ENCODE assay signal across 8 mouse cellular contexts in genomic region chr4:89128080-89128936, GRCm38 (mm10). TPM values are rescaled to one million over a fixed set of nuclear protein-coding genes. Genes with fewer than 3 reads are reported as not detected.
A peak's percentile ranks its signal among the peaks of the same experiment; 100 is the strongest.
DNase-seq lines count a peak whose midpoint lies in the region; ATAC-seq lines count a peak whose summit lies in the region.

No protein-coding gene starts in this region.

- H3K27me3 ChIP-seq in hindbrain, embryonic 12.5 days = no peaks in the 10 kb centered on the region
- H3K27me3 ChIP-seq in limb, embryonic 13.5 days = no peaks in the 10 kb centered on the region
- peaks cover 4% of the 10 kb centered on the region; the same call in 1 of the 2 replicates for H3K27me3 ChIP-seq in midbrain, embryonic 13.5 days

- no peak overlapping the region for H3K9ac ChIP-seq in hindbrain, embryonic 12.5 days
- no peak overlapping the region; the same call in 1 of the 2 replicates for H3K9ac ChIP-seq in limb, embryonic 13.5 days
- H3K9ac ChIP-seq in midbrain, embryonic 13.5 days (replicated peaks) = no peak overlapping the region

- no peaks in the 10 kb centered on the region for H3K36me3 ChIP-seq in hindbrain, embryonic 12.5 days
- H3K36me3 ChIP-seq in limb, embryonic 13.5 days = no peaks in the 10 kb centered on the region
- no peaks in the 10 kb centered on the region for H3K36me3 ChIP-seq in midbrain, embryonic 13.5 days

- peak; percentile 67 for ATAC-seq in hindbrain, embryonic 12.5 days (ENCODE audit: low FRiP score)
- peak; percentile 66 for ATAC-seq in limb, embryonic 13.5 days (ENCODE audit: low FRiP score, low read depth)
- 0 out of 2 replicates have a peak, but pooled peaks have one; percentile 43 for ATAC-seq in midbrain, embryonic 13.5 days

- no peak overlapping the region for H3K4me3 ChIP-seq in hindbrain, embryonic 12.5 days
- no peak overlapping the region for H3K4me3 ChIP-seq in limb, embryonic 13.5 days
- no peak overlapping the region for H3K4me3 ChIP-seq in midbrain, embryonic 13.5 days (replicated peaks)

- H3K4me1 ChIP-seq in hindbrain, embryonic 12.5 days = no peaks in the 10 kb centered on the region
- peaks cover 5% of the 10 kb centered on the region; the same call in 1 of the 2 replicates for H3K4me1 ChIP-seq in limb, embryonic 13.5 days
- H3K4me1 ChIP-seq in midbrain, embryonic 13.5 days (replicated peaks) = no peaks in the 10 kb centered on the region

- no peaks in the 10 kb centered on the region for H3K9me3 ChIP-seq in hindbrain, embryonic 12.5 days (replicated peaks)
- H3K9me3 ChIP-seq in limb, embryonic 13.5 days = no peaks in the 10 kb centered on the region
- no peaks in the 10 kb centered on the region for H3K9me3 ChIP-seq in midbrain, embryonic 13.5 days

- DNase-seq in left cerebral cortex, adult 18-20 months (ENCODE audit: low spot score in 2 of 2) = peak; percentile 9 to 31
- DNase-seq in left cerebral cortex, adult 11 months (ENCODE audit: low spot score) = no peak
- DNase-seq in WW6 (ENCODE audit: low read depth, low spot score) = peak; percentile 56
- DNase-seq in fibroblast of lung, adult 2 months (ENCODE audit: low read depth) = peak; percentile 80
- no peak for DNase-seq in c-Kit-positive CD71-positive TER-119-positive erythroid progenitor cells, embryonic 14.5 days (ENCODE audit: low spot score)

- WGBS in hindbrain, embryonic 12.5 days = 32% methylated on average over 20 of the region's 20 CpGs
- WGBS in limb, embryonic 13.5 days = 27% methylated on average over 20 of the region's 20 CpGs
- 36% methylated on average over 20 of the region's 20 CpGs for WGBS in midbrain, embryonic 13.5 days

- H3K4me2 ChIP-seq in hindbrain, embryonic 12.5 days (replicated peaks) = no peak overlapping the region
- H3K4me2 ChIP-seq in limb, embryonic 13.5 days (replicated peaks) = no peak overlapping the region
- no peak overlapping the region for H3K4me2 ChIP-seq in midbrain, embryonic 13.5 days (replicated peaks)

- no peak overlapping the region for H3K27ac ChIP-seq in hindbrain, embryonic 12.5 days
- H3K27ac ChIP-seq in limb, embryonic 13.5 days = no peak overlapping the region
- H3K27ac ChIP-seq in midbrain, embryonic 13.5 days = no peak overlapping the region

RNA-seq across cellular contexts. Expression of gene Mtap, which starts 8.6 kb away (rescaled TPM):
- 10 to 100 TPM; 10.9 to 11.3 TPM for total RNA-seq in left cerebral cortex, adult 18-20 months (2021)
- 52.7 and 53.8 TPM in 2 replicates for polyA plus RNA-seq in hindbrain, embryonic 12.5 days (2016; fragmentation: Nextera tagmentation; extraction: Ambion mirVana)
- 89.6 and 91.5 TPM in 2 replicates for polyA plus RNA-seq in limb, embryonic 13.5 days (2015; fragmentation: Nextera tagmentation; extraction: Ambion mirVana)
- 27.0 and 27.4 TPM in 2 replicates for polyA plus RNA-seq in midbrain, embryonic 13.5 days (2015; fragmentation: Nextera tagmentation; extraction: Ambion mirVana)

Comparison
In these comparisons a context has a peak if more than half of its experiments do, and no peak if none do; other contexts are left out.
1. DNase-seq: peak in left cerebral cortex, adult 18-20 months (2 of 2), WW6 (single experiment) and fibroblast of lung, adult 2 months (single experiment); none in left cerebral cortex, adult 11 months (single experiment) and c-Kit-positive CD71-positive TER-119-positive erythroid progenitor cells, embryonic 14.5 days (single experiment).
2. Peak in every context shown above with its lines, with median percentiles within 50 percentile points of each other: ATAC-seq.